Mouse (Mus musculus) frontal cortex, postnatal 14 days (tissue): ENCODE measurements at regions not wholly inside any gene's neighbourhood (a gene's known extent, or its start where the extent isn't known, plus 50 kb on each side); places are given as distances from the start of the nearest gene placed in this dataset.
A peak's percentile ranks its signal among the peaks of the same experiment; 100 is the strongest.

Experiments used
- DNase-seq, 2 experiments: peaks; one replicate each; pipeline ENCODE4 v3.0.0; 2022; ENCODE audit warnings: low spot score in 2 of 2

- peak in 1 of 2 experiments; percentile 6 for DNase-seq
These were observed 466.0 kb downstream of the Efna5 start for GRCm38 (mm10) chr17:62415152-62415551.

- no peak for DNase-seq
These were observed 468.4 kb downstream of the Efna5 start for GRCm38 (mm10) chr17:62412666-62413180.

DNA sequence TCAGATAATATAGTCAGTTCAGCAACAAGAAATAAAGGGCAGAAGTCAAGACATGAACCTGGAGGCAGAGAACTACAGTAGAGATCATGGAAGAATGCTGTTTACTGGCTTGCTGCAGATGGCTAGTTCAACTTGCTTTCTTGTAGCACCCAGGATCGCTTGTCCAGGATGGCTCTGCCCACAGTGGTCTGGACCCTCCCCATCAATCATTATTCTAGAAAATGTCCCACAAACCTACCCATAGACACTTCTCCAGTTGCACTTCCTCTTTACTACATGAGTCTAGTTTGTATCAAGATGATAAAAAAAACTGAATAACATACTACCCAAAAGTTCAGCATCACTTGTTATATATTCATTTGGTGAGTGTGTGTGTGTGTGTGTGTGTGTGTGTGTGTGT is 477.4 kb downstream of the Efna5 start:
- no peak for DNase-seq

DNA sequence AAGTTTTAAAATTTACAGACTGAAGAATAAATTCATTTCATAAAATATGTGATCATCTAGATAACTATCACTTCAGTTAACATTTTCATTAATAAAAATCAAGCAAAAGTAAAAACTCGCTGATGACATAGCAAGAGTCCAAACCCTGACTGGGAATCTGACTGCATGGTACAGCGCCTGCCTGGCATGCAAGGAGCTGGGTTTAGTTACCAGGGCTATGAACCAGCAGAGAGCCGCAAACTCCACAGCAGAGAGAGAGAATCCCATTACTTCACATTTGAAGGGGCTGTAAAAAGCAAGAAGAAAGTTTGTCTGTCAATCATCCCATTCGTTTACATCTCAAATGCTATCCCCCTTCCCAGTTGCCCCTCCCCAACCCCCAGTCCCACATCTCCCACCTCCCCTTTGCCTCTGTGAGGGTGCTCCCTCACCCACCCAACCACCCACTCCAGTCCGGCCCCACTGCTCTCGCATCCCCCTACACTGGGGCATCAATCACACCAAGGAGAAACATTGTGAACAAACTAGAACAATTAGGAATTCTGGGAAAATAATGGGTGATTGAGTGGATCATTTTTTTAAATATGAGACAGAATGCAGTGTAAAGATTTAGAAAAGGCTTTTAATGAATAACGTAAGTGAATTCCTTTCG is 487.6 kb downstream of the Efna5 start:
- no peak for DNase-seq

- no peak for DNase-seq
These were observed 497.1 kb downstream of the Efna5 start for GRCm38 (mm10) chr17:62384053-62384452.

GRCm38 (mm10) chr17:62378868-62379417 is 502.2 kb downstream of the Efna5 start:
- no peak for DNase-seq

DNA sequence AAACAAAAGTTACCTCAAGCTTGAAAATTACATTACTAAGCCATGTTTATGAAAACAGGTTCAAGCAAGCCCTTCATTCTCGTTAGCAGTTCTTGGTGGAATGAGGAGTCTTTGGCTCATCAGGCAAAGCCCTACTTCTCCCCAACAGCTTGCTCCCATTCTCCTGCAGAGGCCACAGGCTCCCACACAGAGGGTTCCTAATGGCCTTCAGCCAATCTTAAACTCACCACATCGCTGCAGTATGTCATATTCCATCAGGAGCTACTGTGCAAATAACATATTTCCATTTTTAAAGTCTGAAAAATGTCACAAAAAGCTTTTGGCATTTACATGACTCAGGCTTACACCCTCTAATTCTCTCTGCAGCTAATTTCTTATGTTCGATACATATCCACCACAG is 512.0 kb downstream of the Efna5 start:
- no peak for DNase-seq

DNA sequence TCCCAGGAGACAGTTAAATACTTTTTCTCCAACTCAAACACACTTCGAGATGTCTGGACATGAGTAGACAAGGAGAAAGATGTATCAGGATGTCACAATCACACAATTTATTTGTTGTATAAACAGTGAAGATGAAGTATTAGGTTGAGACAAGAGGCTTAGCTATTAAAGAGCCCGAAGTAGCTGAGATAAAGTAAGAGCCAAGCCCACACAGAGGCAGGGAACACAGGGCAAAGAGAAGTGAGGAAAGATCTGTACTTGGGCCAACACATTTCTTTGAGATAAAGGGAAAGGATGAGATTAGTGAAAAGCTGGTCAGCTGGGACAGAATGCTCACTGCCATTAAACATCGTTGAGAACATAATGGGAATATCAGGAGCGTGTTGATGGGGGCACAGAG is 513.2 kb downstream of the Efna5 start:
- DNase-seq, result no peak

GRCm38 (mm10) chr17:62358323-62358722 is 522.8 kb downstream of the Efna5 start:
- DNase-seq, result no peak

- no peak for DNase-seq
These were observed 543.1 kb downstream of the Efna5 start for GRCm38 (mm10) chr17:62337890-62338557.

- no peak for DNase-seq
These were observed 550.9 kb downstream of the Efna5 start for GRCm38 (mm10) chr17:62330226-62330625.

DNA sequence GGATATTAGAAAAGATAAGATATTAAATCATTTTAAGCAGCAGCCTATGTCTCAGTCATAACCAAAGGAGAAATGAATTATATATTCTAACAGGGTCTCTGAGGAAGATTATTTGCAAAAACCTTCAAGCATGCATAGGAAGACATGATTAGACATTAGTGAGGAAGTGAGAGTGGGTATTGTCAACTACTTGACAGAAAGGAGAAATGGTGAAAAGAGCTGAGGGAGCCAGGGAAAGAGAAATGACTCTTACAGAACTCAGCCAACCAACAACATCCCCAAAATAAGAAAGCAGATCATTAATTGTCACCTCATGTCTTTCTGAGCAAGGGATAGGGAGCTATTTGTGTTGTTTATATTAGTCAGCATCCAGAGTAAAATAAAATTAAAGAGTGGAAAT is 554.3 kb downstream of the Efna5 start:
- DNase-seq, result no peak

DNA sequence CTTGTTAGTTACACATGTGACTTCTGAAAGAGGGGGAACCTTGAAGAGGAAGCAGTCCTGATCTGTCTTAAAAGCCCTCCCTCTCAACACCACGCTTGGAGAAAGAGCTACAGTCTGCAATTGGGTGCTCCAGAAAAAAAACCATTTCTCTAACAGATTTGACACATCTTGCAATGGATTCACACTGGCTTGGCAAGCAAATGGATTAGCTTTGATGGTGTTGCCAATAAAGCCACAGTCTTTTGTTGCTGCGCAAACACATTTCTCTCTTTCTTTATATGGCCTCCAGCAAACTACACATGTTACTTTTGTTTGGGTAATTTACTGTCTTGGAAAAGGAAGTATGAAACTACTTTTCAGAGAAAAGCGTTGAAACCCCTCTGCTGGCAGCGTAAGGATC is 562.1 kb downstream of the Efna5 start:
- no peak for DNase-seq

DNA sequence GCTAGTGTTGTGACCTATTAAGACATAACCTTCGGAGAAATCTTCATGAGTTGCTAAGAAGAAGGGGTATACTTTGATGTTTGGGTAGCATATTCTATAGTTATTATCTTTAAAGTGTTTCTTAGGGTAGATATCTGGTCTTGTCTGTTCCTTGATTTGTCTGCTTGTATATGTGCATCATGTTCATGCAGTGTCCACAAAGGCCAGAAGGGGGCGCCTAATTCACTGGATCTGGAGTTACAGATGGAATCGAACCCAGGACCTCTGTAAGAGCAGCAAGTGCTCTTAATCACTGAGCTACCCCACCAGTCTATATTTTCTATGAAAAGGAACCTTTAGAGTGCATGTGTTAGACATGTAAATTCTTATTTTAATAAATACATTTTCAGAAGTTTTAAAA is 571.1 kb downstream of the Efna5 start:
- DNase-seq, result no peak

DNA sequence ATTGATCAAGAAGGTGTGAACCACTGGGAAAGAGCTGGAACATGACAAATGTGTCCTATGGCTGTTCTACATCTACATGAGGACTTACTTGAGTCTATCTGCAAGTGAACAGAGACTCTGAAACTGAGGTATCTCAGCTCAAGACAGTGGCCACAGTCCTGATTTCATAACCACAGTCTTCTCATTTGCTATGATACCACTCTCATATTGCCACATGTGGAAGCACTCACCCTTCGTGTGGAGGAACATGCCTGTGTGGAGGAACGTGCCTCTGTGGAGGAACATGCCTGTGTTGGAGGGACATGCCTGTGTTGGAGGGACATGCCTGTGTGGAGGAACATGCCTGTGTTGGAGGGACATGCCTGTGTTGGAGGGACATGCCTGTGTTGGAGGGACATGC is 574.0 kb downstream of the Efna5 start:
- DNase-seq, result no peak

GRCm38 (mm10) chr17:62306524-62306923 is 574.6 kb downstream of the Efna5 start:
- no peak for DNase-seq

DNA sequence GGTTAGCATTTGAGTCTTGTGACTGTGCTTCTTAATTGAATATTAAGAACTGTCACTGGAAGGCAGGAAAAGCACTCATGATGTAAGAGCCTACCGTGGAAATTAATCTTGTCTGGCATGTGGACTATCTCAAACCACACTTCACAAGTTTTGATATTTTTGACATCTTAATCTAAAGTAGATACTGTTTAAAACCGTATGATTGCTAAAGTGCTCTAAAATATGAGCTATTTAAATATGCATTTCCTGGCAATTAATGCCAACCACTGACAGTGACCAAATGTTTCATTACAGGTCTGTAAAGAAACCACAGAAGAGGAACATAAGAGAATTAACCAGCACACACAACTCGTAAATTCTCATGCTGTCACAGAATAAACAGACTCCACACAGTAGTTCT is 576.0 kb downstream of the Efna5 start:
- no peak for DNase-seq

GRCm38 (mm10) chr17:62304073-62304472 is 577.0 kb downstream of the Efna5 start:
- no peak for DNase-seq

GRCm38 (mm10) chr17:62299875-62300274 is 581.2 kb downstream of the Efna5 start:
- no peak for DNase-seq

- DNase-seq, result no peak
These were observed 583.6 kb downstream of the Efna5 start for GRCm38 (mm10) chr17:62297393-62298060.

DNA sequence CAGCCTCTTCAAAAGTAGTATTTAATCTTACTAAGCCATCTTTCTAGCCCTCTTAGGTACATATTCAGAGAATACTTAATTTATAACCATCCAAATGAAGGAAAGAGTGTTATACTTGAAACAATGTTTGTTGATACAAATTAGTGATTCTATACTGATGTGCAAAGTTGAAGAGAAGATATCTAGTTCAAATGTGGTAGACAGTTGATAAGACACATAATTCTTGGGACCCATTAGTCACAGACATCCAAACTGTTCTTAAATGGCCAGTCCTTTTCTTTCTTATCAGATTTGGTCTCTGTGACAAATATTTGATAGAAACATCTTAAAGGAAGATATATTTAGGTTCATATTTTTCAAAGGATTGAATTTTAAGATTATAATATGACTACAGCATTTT is 585.7 kb downstream of the Efna5 start:
- no peak for DNase-seq

DNA sequence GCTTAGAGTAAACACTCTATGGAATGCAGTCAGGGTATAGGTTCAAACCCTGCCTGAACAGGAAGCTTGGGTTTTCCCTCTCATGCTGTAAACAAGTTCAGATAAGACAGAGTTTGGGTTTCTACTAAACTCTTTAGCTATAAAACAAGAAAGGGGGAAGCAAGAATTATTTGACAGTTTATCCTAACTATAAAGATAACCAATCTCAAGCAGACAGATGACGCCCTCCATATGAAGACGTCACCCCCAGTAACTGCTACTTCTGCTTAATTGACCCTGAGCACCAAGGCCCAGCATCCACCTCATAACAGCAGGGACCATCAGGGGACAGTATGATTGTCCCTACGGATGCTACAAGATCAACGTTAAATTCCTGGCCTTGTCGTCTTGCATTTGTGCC is 588.4 kb downstream of the Efna5 start:
- DNase-seq, result no peak

- no peak for DNase-seq
These were observed 593.5 kb downstream of the Efna5 start for GRCm38 (mm10) chr17:62287666-62288065.
